Mouse (Mus musculus) embryonic facial prominence, embryonic 13.5 days (tissue): Measurements from ENCODE around the gene Rgs6. TPM values are rescaled to one million over a fixed set of nuclear protein-coding genes. Genes with fewer than 3 reads are reported as not detected.

Experiments used
- ATAC-seq: fragments of 200-750 bp; cut with Nextera tagmentation; 2 replicates; pipeline ENCODE4 v1.8.0; 2017; ENCODE audit warnings: low read depth; ENCODE audit not compliant: insufficient number of reproducible peaks, insufficient read depth, low FRiP score, low TSS enrichment
- H3K27ac ChIP-seq: fragments of 300-500 bp; sonication (generic); 2 replicates; pipeline ENCODE4 v1.5.1; 2015; ENCODE audit warnings: moderate library complexity, mild to moderate bottlenecking, inconsistent platforms
- H3K27me3 ChIP-seq: fragments of 300-500 bp; sonication (generic); 2 replicates; pipeline ENCODE4 v1.6.1; 2015; ENCODE audit warnings: mild to moderate bottlenecking, inconsistent platforms
- H3K36me3 ChIP-seq: fragments of 300-500 bp; sonication (generic); 2 replicates; pipeline ENCODE4 v1.6.1; 2015; ENCODE audit warnings: mild to moderate bottlenecking, inconsistent platforms
- H3K4me1 ChIP-seq: fragments of 300-500 bp; sonication (generic); 2 replicates; pipeline ENCODE4 v1.6.1; 2015; ENCODE audit warnings: inconsistent platforms
- H3K4me2 ChIP-seq: fragments of 300-500 bp; sonication (generic); 2 replicates; pipeline ENCODE4 v1.6.1; 2015; ENCODE audit warnings: moderate library complexity, mild to moderate bottlenecking, inconsistent platforms
- H3K4me3 ChIP-seq: fragments of 300-500 bp; sonication (generic); 2 replicates; pipeline ENCODE4 v1.5.1; 2015; ENCODE audit warnings: mild to moderate bottlenecking, inconsistent platforms
- H3K9ac ChIP-seq: fragments of 300-500 bp; sonication (generic); 2 replicates; pipeline ENCODE4 v1.6.1; 2015; ENCODE audit warnings: mild to moderate bottlenecking, inconsistent platforms
- H3K9me3 ChIP-seq: fragments of 300-500 bp; sonication (generic); 2 replicates; pipeline ENCODE4 v1.6.1; 2016; ENCODE audit warnings: inconsistent platforms
- WGBS: fragments of 180-500 bp; shearing (Covaris S2); methylation state at CpG from one replicate; pipeline ENCODE4 v1.1.7; 2015; ENCODE audit warnings: mixed read lengths; 5-methylcytosine and 5-hydroxymethylcytosine counted together
- polyA plus RNA-seq: library from polyadenylated mRNA; unstranded; fragments of >200 nt; fragmentation: Nextera tagmentation; extraction: Ambion mirVana; gene quantifications from 2 replicates; pipeline ENCODE4 v1.2.1, GENCODE M21; 2015

Gene Rgs6
- polyA plus RNA-seq, 1 experiment from 2014 or later, result 11.9 TPM

GRCm38 (mm10) chr12:83211146-83211822 lies 623.2 kb downstream of the Rgs6 start:
- no peak for ATAC-seq
- Histone ChIP-seq H3K36me3 (no peaks in the 10 kb centered on the region), H3K4me3 (no peak overlapping the region), H3K9ac (no peak overlapping the region), H3K9me3 (no peaks in the 10 kb centered on the region), H3K4me2 (no peak overlapping the region), H3K4me1 (peaks cover 32% of the 10 kb centered on the region), H3K27me3 (no peaks in the 10 kb centered on the region), H3K27ac (no peak overlapping the region)
- WGBS, result 72% methylated on average over 7 of the region's 7 CpGs
